Mouse (Mus musculus) forebrain, embryonic 13.5 days (tissue): Measurements from ENCODE around the gene Tmtc1. TPM values are rescaled to one million over a fixed set of nuclear protein-coding genes. Genes with fewer than 3 reads are reported as not detected.

Experiments
- ATAC-seq: fragments of 200-750 bp; cut with Nextera tagmentation; 2 replicates; pipeline ENCODE4 v1.8.0; 2017
- H3K27ac ChIP-seq: fragments of 300-500 bp; sonication (generic); 2 replicates; pipeline ENCODE4 v1.5.1; 2015; ENCODE audit warnings: inconsistent platforms, mild to moderate bottlenecking, moderate library complexity
- H3K27me3 ChIP-seq: fragments of 300-500 bp; sonication (generic); 2 replicates; pipeline ENCODE4 v1.6.1; 2015; ENCODE audit warnings: mild to moderate bottlenecking, inconsistent platforms
- H3K36me3 ChIP-seq: fragments of 300-500 bp; sonication (generic); 2 replicates; pipeline ENCODE4 v1.6.1; 2015; ENCODE audit warnings: mild to moderate bottlenecking, inconsistent platforms; ENCODE audit not compliant: poor library complexity, severe bottlenecking
- H3K4me1 ChIP-seq: fragments of 300-500 bp; sonication (generic); 2 replicates; pipeline ENCODE4 v1.6.1; 2015; ENCODE audit warnings: inconsistent platforms
- H3K4me2 ChIP-seq: fragments of 300-500 bp; sonication (generic); 2 replicates; pipeline ENCODE4 v1.6.1; 2015; ENCODE audit warnings: inconsistent platforms, mild to moderate bottlenecking, moderate library complexity
- H3K4me3 ChIP-seq: fragments of 300-500 bp; sonication (generic); 2 replicates; pipeline ENCODE4 v1.5.1; 2015; ENCODE audit warnings: mild to moderate bottlenecking, inconsistent platforms
- H3K9ac ChIP-seq: fragments of 300-500 bp; sonication (generic); 2 replicates; pipeline ENCODE4 v1.6.1; 2015; ENCODE audit warnings: mild to moderate bottlenecking, inconsistent platforms
- H3K9me3 ChIP-seq: fragments of 300-500 bp; sonication (generic); replicated peaks from 2 replicates; pipeline ENCODE4 v1.6.1; 2016; ENCODE audit warnings: inconsistent platforms
- WGBS: fragments of 180-500 bp; shearing (Covaris S2); methylation state at CpG from one replicate; pipeline ENCODE4 v1.1.7; 2015; 5-methylcytosine and 5-hydroxymethylcytosine counted together
- polyA plus RNA-seq: library from polyadenylated mRNA; unstranded; fragments of >200 nt; fragmentation: Nextera tagmentation; extraction: Ambion mirVana; gene quantifications from 2 replicates; pipeline ENCODE4 v1.2.1, GENCODE M21; 2015

Tmtc1 gene
- polyA plus RNA-seq, 1 experiment from 2014 or later = 1.1 TPM

- no peak overlapping the region for H3K4me3 ChIP-seq
- H3K36me3 ChIP-seq = no peaks in the 10 kb centered on the region
- no peaks in the 10 kb centered on the region for H3K27me3 ChIP-seq
- no peaks in the 10 kb centered on the region for H3K4me1 ChIP-seq
- H3K27ac ChIP-seq = no peak overlapping the region
- no peaks in the 10 kb centered on the region for H3K9me3 ChIP-seq
- 44% methylated on average over 2 of the region's 2 CpGs for WGBS
- no peak overlapping the region for H3K4me2 ChIP-seq
- peak; percentile 63 for ATAC-seq
- H3K9ac ChIP-seq = no peak overlapping the region
Observed at GRCm38 (mm10) chr6:148248625-148249024, 195.6 kb downstream of the Tmtc1 start.

- WGBS = 81% methylated on average over 7 of the region's 7 CpGs
- ATAC-seq = no peak
- H3K4me3 ChIP-seq = no peak overlapping the region
- no peaks in the 10 kb centered on the region for H3K9me3 ChIP-seq
- H3K27ac ChIP-seq = no peak overlapping the region
- H3K9ac ChIP-seq = no peak overlapping the region
- no peaks in the 10 kb centered on the region for H3K36me3 ChIP-seq
- no peaks in the 10 kb centered on the region for H3K27me3 ChIP-seq
- H3K4me2 ChIP-seq = no peak overlapping the region
- no peaks in the 10 kb centered on the region for H3K4me1 ChIP-seq
Observed at GRCm38 (mm10) chr6:148246544-148246943, 197.6 kb downstream of the Tmtc1 start.

GRCm38 (mm10) chr6:148244836-148245235, 199.4 kb downstream of the Tmtc1 start:
- no peak for ATAC-seq
- no peaks in the 10 kb centered on the region for H3K4me1 ChIP-seq
- no peaks in the 10 kb centered on the region for H3K36me3 ChIP-seq
- no peaks in the 10 kb centered on the region for H3K9me3 ChIP-seq
- no peaks in the 10 kb centered on the region for H3K27me3 ChIP-seq
- 79% methylated on average over 1 of the region's 1 CpGs for WGBS
- no peak overlapping the region for H3K4me3 ChIP-seq
- no peak overlapping the region for H3K27ac ChIP-seq
- H3K4me2 ChIP-seq = no peak overlapping the region
- no peak overlapping the region for H3K9ac ChIP-seq

- H3K27ac ChIP-seq = no peak overlapping the region
- no peaks in the 10 kb centered on the region for H3K27me3 ChIP-seq
- no peak for ATAC-seq
- no peaks in the 10 kb centered on the region for H3K36me3 ChIP-seq
- H3K4me2 ChIP-seq = no peak overlapping the region
- WGBS = 70% methylated on average over 3 of the region's 3 CpGs
- no peaks in the 10 kb centered on the region for H3K4me1 ChIP-seq
- H3K9ac ChIP-seq = no peak overlapping the region
- no peaks in the 10 kb centered on the region for H3K9me3 ChIP-seq
- no peak overlapping the region for H3K4me3 ChIP-seq
Observed at GRCm38 (mm10) chr6:148242304-148242703, 201.9 kb downstream of the Tmtc1 start.

- ATAC-seq = no peak
- no peaks in the 10 kb centered on the region for H3K4me1 ChIP-seq
Observed at GRCm38 (mm10) chr6:148241685-148242084, 202.5 kb downstream of the Tmtc1 start.

GRCm38 (mm10) chr6:148239311-148239710, 204.9 kb downstream of the Tmtc1 start:
- H3K27ac ChIP-seq = no peak overlapping the region
- no peaks in the 10 kb centered on the region for H3K9me3 ChIP-seq
- no peak overlapping the region for H3K4me2 ChIP-seq
- no peaks in the 10 kb centered on the region for H3K36me3 ChIP-seq
- ATAC-seq = no peak
- H3K27me3 ChIP-seq = no peaks in the 10 kb centered on the region
- no peak overlapping the region for H3K4me3 ChIP-seq
- no peak overlapping the region for H3K9ac ChIP-seq
- 96% methylated on average over 1 of the region's 1 CpGs for WGBS
- no peaks in the 10 kb centered on the region for H3K4me1 ChIP-seq

More at GRCm38 (mm10) chr6:148241685-148242084, 202.5 kb downstream of the Tmtc1 start:
- Histone ChIP-seq H3K27ac (no peak overlapping the region), H3K4me2 (no peak overlapping the region), H3K36me3 (no peaks in the 10 kb centered on the region), H3K9ac (no peak overlapping the region), H3K27me3 (no peaks in the 10 kb centered on the region), H3K9me3 (no peaks in the 10 kb centered on the region), H3K4me3 (no peak overlapping the region)
- WGBS = 97% methylated on average over 5 of the region's 5 CpGs

- no peaks in the 10 kb centered on the region for H3K36me3 ChIP-seq
- 48% methylated on average over 5 of the region's 5 CpGs for WGBS
- no peaks in the 10 kb centered on the region for H3K27me3 ChIP-seq
- no peak overlapping the region for H3K4me3 ChIP-seq
- ATAC-seq = no peak
- H3K9ac ChIP-seq = no peak overlapping the region
- H3K4me1 ChIP-seq = no peaks in the 10 kb centered on the region
- H3K9me3 ChIP-seq = no peaks in the 10 kb centered on the region
- H3K4me2 ChIP-seq = no peak overlapping the region
- H3K27ac ChIP-seq = no peak overlapping the region
Observed at GRCm38 (mm10) chr6:148237453-148237852, 206.7 kb downstream of the Tmtc1 start.

- Histone ChIP-seq H3K9me3 (no peaks in the 10 kb centered on the region), H3K4me3 (no peak overlapping the region), H3K36me3 (no peaks in the 10 kb centered on the region), H3K4me1 (no peaks in the 10 kb centered on the region), H3K27me3 (no peaks in the 10 kb centered on the region), H3K27ac (no peak overlapping the region), H3K9ac (no peak overlapping the region), H3K4me2 (no peak overlapping the region)
- WGBS = 82% methylated on average over 3 of the region's 3 CpGs
- ATAC-seq = no peak
Observed at GRCm38 (mm10) chr6:148234105-148234828, 209.9 kb downstream of the Tmtc1 start.

- Histone ChIP-seq H3K4me1 (no peaks in the 10 kb centered on the region), H3K4me2 (no peak overlapping the region), H3K9me3 (no peaks in the 10 kb centered on the region), H3K9ac (no peak overlapping the region), H3K27ac (no peak overlapping the region), H3K36me3 (no peaks in the 10 kb centered on the region), H3K27me3 (no peaks in the 10 kb centered on the region), H3K4me3 (no peak overlapping the region)
- no peak for ATAC-seq
- 61% methylated on average over 3 of the region's 3 CpGs for WGBS
Observed at GRCm38 (mm10) chr6:148227542-148227941, 216.6 kb downstream of the Tmtc1 start.

GRCm38 (mm10) chr6:148222686-148223085, 221.5 kb downstream of the Tmtc1 start:
- no peak overlapping the region for H3K4me3 ChIP-seq
- H3K4me2 ChIP-seq = no peak overlapping the region
- 58% methylated on average over 2 of the region's 2 CpGs for WGBS
- no peaks in the 10 kb centered on the region for H3K4me1 ChIP-seq
- H3K27ac ChIP-seq = no peak overlapping the region
- H3K9ac ChIP-seq = no peak overlapping the region
- no peaks in the 10 kb centered on the region for H3K27me3 ChIP-seq
- H3K9me3 ChIP-seq = no peaks in the 10 kb centered on the region
- no peak for ATAC-seq
- H3K36me3 ChIP-seq = no peaks in the 10 kb centered on the region

- Histone ChIP-seq H3K4me1 (no peaks in the 10 kb centered on the region), H3K9ac (no peak overlapping the region), H3K36me3 (no peaks in the 10 kb centered on the region), H3K4me2 (no peak overlapping the region), H3K4me3 (no peak overlapping the region), H3K9me3 (no peaks in the 10 kb centered on the region), H3K27ac (no peak overlapping the region), H3K27me3 (no peaks in the 10 kb centered on the region)
- no peak for ATAC-seq
- 85% methylated on average over 2 of the region's 2 CpGs for WGBS
Observed at GRCm38 (mm10) chr6:148218235-148219076, 225.7 kb downstream of the Tmtc1 start.

GRCm38 (mm10) chr6:148216752-148217151, 227.4 kb downstream of the Tmtc1 start:
- H3K4me1 ChIP-seq = peaks cover 8% of the 10 kb centered on the region
- WGBS = 88% methylated on average over 4 of the region's 4 CpGs
- H3K27me3 ChIP-seq = no peaks in the 10 kb centered on the region
- no peak overlapping the region for H3K27ac ChIP-seq
- no peak for ATAC-seq
- no peak overlapping the region for H3K4me3 ChIP-seq
- no peaks in the 10 kb centered on the region for H3K9me3 ChIP-seq
- H3K36me3 ChIP-seq = no peaks in the 10 kb centered on the region
- no peak overlapping the region for H3K4me2 ChIP-seq
- H3K9ac ChIP-seq = no peak overlapping the region
